Mouse (Mus musculus) gastrocnemius, adult 8-10 months (tissue): ENCODE results near the gene Gm17542. TPM values are rescaled to one million over a fixed set of nuclear protein-coding genes. Genes with fewer than 3 reads are reported as not detected.
A peak's percentile ranks its signal among the peaks of the same experiment; 100 is the strongest.
"Not testable (repeated sequence)": the region's sequence is repeated elsewhere in the genome, so short reads cannot be mapped to it uniquely, and the experiment has no call there.

Source experiments
- DNase-seq, 2 experiments: peaks; one replicate each; pipeline ENCODE4 v3.0.0; 2022; ENCODE audit warnings: low spot score in 2 of 2
- total RNA-seq, 4 experiments: library from RNA; stranded (reverse); gene quantifications; 2 replicates each; pipeline ENCODE4 v1.2.4; 2022

Gene Gm17542
- not detected for total RNA-seq

GRCm38 (mm10) chr10:58718110-58718509 is at the start of gene Gm17542:
Gm17542 (minus strand) TSS chr10:58718210.
- not testable (repeated sequence) for DNase-seq

GRCm38 (mm10) chr10:58739779-58740178 is 21.8 kb upstream of the Gm17542 start:
- DNase-seq = no peak

GRCm38 (mm10) chr10:58738152-58738551 is 20.1 kb upstream of the Gm17542 start:
- no peak for DNase-seq

DNA sequence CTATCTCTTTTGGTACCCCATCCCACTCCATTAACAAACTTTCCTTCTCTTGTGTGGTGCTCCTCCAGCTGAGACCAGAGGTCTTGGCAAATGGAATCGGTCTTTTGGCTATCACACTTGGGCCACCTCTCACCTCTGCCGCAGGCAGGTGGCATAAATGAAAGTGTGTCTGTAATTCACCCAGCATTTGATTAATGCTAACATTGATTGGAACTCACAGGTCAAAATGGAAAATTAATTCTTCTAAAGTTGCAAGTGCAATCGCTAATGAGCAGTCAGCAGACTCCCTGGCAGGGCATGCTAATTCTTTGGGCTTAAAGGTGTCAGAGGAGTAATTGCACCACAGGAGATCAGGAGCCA is 3.2 kb downstream of the Gm17542 start:
- DNase-seq = no peak

DNA sequence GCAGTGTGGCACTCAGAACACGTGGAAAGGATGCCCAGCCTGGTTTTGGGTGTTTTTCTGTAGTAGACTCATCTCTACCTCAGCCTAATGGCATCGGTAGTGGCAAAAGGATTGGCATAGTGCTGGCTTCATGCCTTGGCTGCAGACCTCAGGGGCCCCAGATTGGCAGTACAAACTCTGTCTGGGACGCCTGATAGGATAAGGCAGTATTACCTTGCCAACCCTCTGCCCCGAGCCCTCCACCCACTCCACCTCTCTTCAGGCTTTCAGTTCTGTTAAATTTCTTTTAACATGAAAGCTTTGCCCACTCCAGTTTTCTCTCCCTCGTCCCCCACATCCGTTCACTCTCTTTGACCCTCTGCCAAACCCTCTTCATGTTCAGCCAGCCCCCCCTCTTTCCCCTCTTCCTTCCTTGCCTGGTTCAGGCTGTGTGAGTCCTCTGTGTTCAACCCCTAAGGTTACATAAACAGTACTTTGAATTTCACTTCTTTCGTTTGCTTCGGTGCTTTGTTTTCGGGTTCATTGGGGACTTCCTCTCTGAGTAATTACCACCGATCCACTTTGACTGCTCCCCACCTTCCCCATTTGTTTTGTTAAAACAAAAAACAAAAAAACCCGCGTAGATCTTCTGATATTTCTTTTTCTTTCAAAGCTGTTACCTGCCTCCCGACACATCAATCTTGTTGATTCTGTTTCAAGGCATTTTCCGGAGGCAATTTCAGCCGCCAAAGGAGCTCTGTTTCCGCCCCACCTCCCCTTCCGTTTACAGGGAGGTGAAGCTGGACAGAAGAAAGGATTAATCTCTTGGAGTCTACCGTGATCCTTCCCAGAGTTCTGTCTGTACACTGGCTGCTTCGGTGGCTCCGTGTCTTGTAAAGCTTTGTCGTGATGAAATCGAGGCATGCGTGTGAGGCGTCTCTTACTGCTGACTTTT is 3.9 kb downstream of the Gm17542 start:
- DNase-seq = no peak

DNA sequence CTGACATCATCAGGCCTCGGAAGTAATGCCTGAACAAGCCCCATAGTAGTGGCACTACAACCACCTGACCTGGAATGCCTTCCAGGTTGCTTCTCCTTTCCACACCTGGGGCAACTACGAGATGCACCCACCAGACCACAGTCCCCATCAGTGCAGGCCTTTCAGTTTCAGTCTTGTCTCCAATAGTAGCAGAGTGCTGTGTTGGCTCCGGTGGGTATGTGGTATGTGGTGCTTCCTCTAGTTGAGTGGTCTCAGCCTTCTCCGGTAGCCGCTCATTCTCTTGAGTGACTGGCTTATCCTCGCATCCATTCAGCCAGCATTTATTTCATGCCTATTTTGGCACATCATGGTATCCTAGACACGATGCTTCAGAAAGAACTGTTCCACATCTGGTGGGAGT is 4.8 kb downstream of the Gm17542 start:
- DNase-seq = no peak

- no peak for DNase-seq
Observed at GRCm38 (mm10) chr10:58709021-58709420, 9.0 kb downstream of the Gm17542 start.

DNA sequence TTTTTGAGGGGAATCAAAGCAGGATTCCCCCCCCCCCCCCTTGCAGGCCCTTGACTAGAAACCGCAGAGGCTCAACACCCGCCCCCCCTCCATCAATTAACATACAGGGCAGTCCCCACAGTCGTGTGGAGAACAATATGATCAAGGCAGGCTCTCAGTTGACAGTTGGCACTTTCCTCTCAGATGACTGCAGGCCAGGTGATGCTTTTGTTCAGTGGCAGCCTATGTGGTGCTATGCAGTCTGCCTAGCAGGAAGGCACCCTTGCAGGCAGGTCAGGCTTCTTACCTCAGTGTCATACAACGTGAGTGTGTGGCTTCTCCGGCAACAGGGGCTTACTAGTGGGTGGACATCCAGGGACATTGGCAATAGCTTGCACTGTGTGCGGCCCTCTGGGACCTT is 17.4 kb downstream of the Gm17542 start:
- no peak for DNase-seq

- DNase-seq = no peak
Observed at GRCm38 (mm10) chr10:58700160-58700559, 17.9 kb downstream of the Gm17542 start.

DNA sequence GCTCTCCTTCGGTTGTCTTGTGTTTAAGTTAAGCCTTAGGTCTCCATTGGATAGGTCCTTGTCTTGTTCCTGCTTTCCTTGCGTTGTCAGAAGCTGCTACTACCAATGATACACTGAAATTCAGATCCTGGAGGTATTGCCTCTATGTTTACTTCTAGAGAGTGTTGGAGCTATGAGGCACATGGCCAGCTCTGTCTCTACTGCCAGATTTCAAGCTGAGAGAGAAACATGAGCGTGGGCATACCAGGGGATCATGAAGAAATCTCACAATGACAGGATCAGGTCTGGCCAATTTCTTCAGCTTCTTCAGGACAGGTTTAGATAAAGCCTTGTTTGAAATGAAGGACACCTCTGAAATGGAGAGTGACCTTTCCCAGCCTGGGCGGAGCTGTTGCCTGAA is 19.1 kb downstream of the Gm17542 start:
- no peak for DNase-seq

GRCm38 (mm10) chr10:58691051-58691450 is 27.0 kb downstream of the Gm17542 start:
- no peak for DNase-seq

DNA sequence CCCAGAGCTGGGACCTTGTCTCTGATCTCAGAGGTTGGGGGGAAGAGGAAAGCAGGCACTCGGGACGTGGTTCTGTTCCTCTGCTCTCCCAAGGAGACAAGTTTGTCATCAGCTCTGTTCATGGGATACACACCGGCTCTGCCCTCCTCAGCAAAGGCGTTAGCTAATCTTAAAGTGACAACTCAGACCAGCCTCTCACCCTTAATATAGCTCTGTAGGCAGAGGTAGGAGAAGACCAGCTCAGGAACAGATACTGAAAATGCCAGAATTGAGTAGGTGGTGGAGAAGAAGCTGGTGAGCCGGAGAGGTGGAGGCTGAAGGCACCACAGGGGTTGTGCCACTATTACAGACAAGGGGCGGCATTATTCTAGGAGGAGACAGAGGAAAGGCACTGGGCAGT is 38.7 kb downstream of the Gm17542 start:
- no peak for DNase-seq

GRCm38 (mm10) chr10:58675533-58675932 is 42.5 kb downstream of the Gm17542 start, which contains the start of gene Edar:
Edar (minus strand) TSS chr10:58675654.
- peak; percentile 33 to 52 for DNase-seq

DNA sequence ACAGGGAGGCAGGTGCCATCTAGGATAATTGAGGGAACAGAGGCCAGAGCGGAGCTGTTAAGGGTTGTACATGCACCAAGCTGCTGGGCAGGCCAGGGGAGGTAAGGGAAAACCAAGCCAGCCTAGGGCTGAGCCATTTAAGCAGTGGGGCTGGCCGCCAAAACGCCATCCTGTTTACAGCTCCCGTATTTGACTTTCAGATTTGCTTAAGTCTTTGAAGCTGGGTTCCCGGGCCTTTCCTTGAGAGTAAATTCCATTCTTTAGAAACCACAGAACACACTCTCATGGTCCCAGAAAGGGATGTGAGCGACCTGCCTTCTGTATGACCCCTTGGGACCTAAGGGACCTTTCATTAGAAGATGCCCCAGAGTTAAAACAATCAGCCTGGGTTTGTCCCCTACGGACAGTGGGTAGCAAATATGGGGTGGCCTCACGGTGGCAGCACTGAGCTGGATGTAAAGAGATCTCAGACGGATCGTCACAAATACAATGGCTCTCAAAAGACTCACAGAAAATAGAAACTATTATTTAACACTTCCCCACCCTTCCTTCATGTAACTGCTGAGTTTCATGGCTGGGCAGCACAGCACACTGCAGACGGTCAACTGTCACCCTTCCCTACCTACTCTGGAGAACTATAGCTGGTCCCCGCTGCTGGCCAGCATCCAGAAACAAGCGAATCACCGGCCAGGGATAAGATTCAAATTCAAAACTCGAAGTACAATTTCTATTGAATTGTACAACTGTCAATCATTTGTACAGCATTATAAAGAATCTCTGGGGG is 44.5 kb downstream of the Gm17542 start:
- DNase-seq = peak; percentile 13 to 40

DNA sequence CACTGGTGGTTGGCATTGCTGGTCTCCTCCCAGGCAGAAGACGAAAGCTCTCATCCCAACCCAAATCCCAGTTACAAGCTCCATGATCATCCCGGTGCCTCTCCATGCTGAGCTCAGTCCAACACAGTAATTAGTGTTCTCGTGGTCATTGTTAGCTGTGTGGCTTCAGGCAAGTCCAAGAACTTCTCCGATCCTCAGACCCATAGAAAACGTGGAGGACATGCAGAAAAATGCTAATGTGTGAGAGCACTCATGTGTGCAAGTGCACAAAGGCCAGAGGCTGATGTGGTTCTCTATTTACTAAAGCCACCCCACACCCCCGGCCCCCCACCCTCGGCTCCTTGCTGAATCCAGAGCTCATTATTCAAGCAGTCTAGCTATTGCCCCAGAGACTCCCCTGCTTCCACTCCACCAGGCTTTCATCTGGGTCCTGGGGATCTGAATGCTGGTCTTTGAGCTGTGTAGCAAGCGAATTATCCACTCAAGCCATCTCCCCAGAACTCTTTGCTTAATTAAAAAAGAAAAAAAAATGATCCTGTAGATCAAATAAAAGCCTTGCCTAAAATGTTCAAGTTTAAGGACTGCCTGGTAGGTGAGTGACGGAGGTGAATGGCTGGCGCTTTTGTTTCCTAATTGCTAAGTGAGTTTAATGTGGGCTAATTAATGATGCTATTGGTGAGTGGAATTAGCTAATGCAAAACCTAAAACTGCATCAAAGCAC is 45.3 kb downstream of the Gm17542 start:
- no peak for DNase-seq

- peak in 1 of 2 experiments; percentile 46 for DNase-seq
Observed at GRCm38 (mm10) chr10:58663868-58664267, 54.1 kb downstream of the Gm17542 start.

Other genes starting within 250 kb of the Gm17542 start
- gene Ccdc138, start 220.3 kb downstream of the Gm17542 start, total RNA-seq = under 1 TPM; 0.11 to 0.22 (median 0.20) TPM
- gene Edar, start 42.6 kb downstream of the Gm17542 start, total RNA-seq = under 1 TPM in 1 of 4 experiments, not detected in 3; 0.11 TPM
- under 1 TPM; 0.24 to 0.45 (median 0.37) TPM for gene Sh3rf3, start 95.1 kb upstream of the Gm17542 start, total RNA-seq